Mouse (Mus musculus): ENCODE measurements around the gene Olfr1140.

The Olfr1140 gene

DNA sequence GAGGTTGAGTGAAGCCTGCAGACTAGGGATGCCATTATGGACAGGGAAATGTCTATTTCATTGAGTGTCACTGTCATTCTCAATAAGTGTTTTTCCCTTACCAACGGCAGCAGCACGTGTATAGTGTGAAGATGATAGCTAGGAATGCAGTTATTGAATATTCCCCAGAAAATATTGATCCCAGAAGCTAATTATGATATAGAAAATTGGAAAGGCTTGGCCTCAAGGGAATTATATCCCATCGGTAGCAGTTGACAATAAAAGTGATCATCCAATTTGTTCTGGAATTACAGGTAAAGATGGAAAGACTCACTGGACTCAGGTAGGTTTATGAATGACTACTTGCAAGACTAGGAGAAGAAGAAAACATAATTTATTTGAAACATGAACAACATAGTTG, at the start of gene Olfr1140:
TSS of gene Olfr1140 (plus strand) at position 301 of the 400 bp plus-strand sequence.
- no peak for DNase-seq (ENCODE audit: low spot score)

GRCm38 (mm10) chr2:87693847-87694246, 49.7 kb upstream of the Olfr1140 start, which contains the start of gene Olfr1136:
Olfr1136 (minus strand) TSS chr2:87693947.
- DNase-seq (ENCODE audit: low spot score) = no peak

- DNase-seq (ENCODE audit: low spot score) = no peak
These were observed 30.5 kb upstream of the Olfr1140 start, which contains the start of gene Olfr1137 for GRCm38 (mm10) chr2:87713079-87713478. Olfr1137 (minus strand) TSS chr2:87713179.

DNA sequence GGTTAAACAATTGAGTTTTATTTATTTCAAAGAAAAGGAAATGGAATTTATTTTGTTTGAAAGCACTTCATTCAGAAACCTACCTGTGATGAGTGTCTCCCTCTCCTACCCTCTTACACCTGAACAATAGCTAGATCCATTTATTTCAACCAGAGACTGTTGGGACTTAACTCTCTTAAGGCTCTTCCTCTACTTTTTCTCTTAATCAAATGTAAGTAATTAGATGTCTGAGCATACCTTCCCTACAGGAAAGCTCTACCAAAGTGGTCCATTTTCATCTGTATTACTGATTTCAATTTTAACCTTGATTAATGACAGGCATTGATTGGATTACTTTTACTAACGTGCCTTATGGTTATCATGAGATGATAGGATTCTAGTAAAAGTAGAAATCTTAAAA, 3.7 kb upstream of the Olfr1140 start, which contains the start of gene Olfr1138:
TSS of gene Olfr1138 (minus strand) at position 101 of the 400 bp plus-strand sequence.
- no peak for DNase-seq (ENCODE audit: low spot score)

DNA sequence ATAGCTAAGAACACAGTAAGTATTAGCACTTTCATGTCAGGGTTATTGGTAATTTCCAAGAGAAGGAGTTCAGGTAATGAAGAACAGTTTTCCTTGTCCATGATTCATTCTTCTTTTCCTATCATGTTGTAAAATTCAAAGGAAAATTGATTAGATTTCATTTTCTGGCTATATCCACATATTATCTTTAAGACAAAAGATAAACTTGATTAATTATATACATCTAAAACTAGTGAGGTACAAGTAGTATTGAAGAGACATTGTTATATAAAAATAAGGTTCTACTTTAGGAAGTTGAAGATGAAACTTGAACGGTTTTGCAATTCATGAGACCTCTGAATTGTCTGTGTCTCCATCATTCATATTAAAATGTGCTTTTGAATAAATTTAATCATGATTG, 10.3 kb downstream of the Olfr1140 start, which contains the start of gene Olfr1141:
TSS of gene Olfr1141 (minus strand) at position 101 of the 400 bp plus-strand sequence.
- DNase-seq (ENCODE audit: low spot score) = no peak

GRCm38 (mm10) chr2:87776143-87776542, 32.6 kb downstream of the Olfr1140 start:
- DNase-seq (ENCODE audit: low spot score) = no peak

GRCm38 (mm10) chr2:87779183-87779582, 35.6 kb downstream of the Olfr1140 start, which contains the start of gene Olfr152:
Olfr152 (plus strand) TSS chr2:87779483.
- DNase-seq (ENCODE audit: low spot score) = no peak

Data from MN1 (cell line).